Mouse (Mus musculus) c-Kit-positive CD71-negative TER-119-negative erythroid progenitor cells, embryonic 14.5 days (primary cell): Measurements from ENCODE around the gene Fam32a.

Experiments
- DNase-seq: peaks from one replicate; pipeline ENCODE4 v3.0.0-alpha.2; 2013; ENCODE audit warnings: low read depth

Gene Fam32a

GRCm38 (mm10) chr8:72240403-72240763 lies 20.9 kb downstream of the Fam32a start:
- DNase-seq, result no peak

- DNase-seq, result no peak
These were observed 21.4 kb downstream of the Fam32a start for GRCm38 (mm10) chr8:72240951-72241350.

- no peak for DNase-seq
These were observed 22.7 kb downstream of the Fam32a start for GRCm38 (mm10) chr8:72242226-72242625.

GRCm38 (mm10) chr8:72244610-72245009 lies 25.1 kb downstream of the Fam32a start:
- DNase-seq, result no peak

- DNase-seq, result no peak
These were observed 37.8 kb downstream of the Fam32a start for GRCm38 (mm10) chr8:72257171-72257901.

GRCm38 (mm10) chr8:72257902-72258238 lies 38.3 kb downstream of the Fam32a start:
- no peak for DNase-seq

- no peak for DNase-seq
These were observed 40.3 kb downstream of the Fam32a start for GRCm38 (mm10) chr8:72259862-72260261.

GRCm38 (mm10) chr8:72260585-72260984 lies 41.1 kb downstream of the Fam32a start:
- DNase-seq, result no peak

- DNase-seq, result peak; percentile 72
These were observed 41.5 kb downstream of the Fam32a start for GRCm38 (mm10) chr8:72261019-72261418.

GRCm38 (mm10) chr8:72261431-72261830 lies 41.9 kb downstream of the Fam32a start:
- DNase-seq, result no peak

- no peak for DNase-seq
These were observed 42.3 kb downstream of the Fam32a start for GRCm38 (mm10) chr8:72261872-72262271.

GRCm38 (mm10) chr8:72262756-72263155 lies 43.2 kb downstream of the Fam32a start:
- DNase-seq, result no peak

GRCm38 (mm10) chr8:72263451-72263850 lies 43.9 kb downstream of the Fam32a start:
- no peak for DNase-seq

- no peak for DNase-seq
These were observed 45.8 kb downstream of the Fam32a start for GRCm38 (mm10) chr8:72265342-72265741.

- DNase-seq, result no peak
These were observed 47.1 kb downstream of the Fam32a start for GRCm38 (mm10) chr8:72266671-72267070.

GRCm38 (mm10) chr8:72267106-72267505 lies 47.6 kb downstream of the Fam32a start:
- DNase-seq, result no peak

GRCm38 (mm10) chr8:72268356-72268755 lies 48.8 kb downstream of the Fam32a start:
- peak; percentile 90 for DNase-seq

- no peak for DNase-seq
These were observed 51.1 kb downstream of the Fam32a start for GRCm38 (mm10) chr8:72270606-72271005.

GRCm38 (mm10) chr8:72271051-72271660 lies 51.6 kb downstream of the Fam32a start:
- no peak for DNase-seq

GRCm38 (mm10) chr8:72271691-72272090 lies 52.2 kb downstream of the Fam32a start:
- no peak for DNase-seq

GRCm38 (mm10) chr8:72272361-72272760 lies 52.8 kb downstream of the Fam32a start:
- peak; percentile 69 for DNase-seq

- DNase-seq, result no peak
These were observed 53.7 kb downstream of the Fam32a start for GRCm38 (mm10) chr8:72273111-72273770.

GRCm38 (mm10) chr8:72273807-72274206 lies 54.3 kb downstream of the Fam32a start:
- no peak for DNase-seq
